Mouse (Mus musculus): ENCODE measurements at regions not wholly inside any gene's neighbourhood (a gene's known extent, or its start where the extent isn't known, plus 50 kb on each side); places are given as distances from the start of the nearest gene placed in this dataset.

DNA sequence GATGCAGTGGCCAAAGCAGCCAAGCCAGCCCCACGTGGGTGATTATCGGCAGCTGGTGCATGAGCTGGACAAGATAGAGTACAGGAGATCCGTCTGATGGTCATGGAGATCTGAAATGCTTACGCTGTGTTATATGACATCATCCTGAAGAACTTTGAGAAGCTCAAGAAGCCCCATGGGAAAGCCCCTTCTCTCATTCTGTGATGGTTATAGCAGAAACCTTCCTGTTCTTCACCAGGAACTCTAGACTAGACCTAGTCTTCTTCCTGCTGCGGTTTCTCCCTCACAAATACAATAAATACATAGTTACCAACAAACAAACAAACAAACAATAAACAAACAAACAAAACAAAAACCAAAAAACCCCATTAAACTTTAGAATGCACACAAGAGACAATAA, 220.7 kb upstream of the Ptger4 start:
- no peak overlapping the region for H3K9ac ChIP-seq
- H3K27me3 ChIP-seq: no peaks in the 10 kb centered on the region
- ATAC-seq (ENCODE audit: low FRiP score): no peak
- H3K36me3 ChIP-seq (replicated peaks): no peaks in the 10 kb centered on the region
- no peak overlapping the region for H3K27ac ChIP-seq
- WGBS: 87% methylated on average over 5 of the region's 5 CpGs
- no peaks in the 10 kb centered on the region for H3K9me3 ChIP-seq
- H3K4me1 ChIP-seq: no peaks in the 10 kb centered on the region
- H3K4me2 ChIP-seq: no peak overlapping the region
- no peak overlapping the region for H3K4me3 ChIP-seq (replicated peaks)

DNA sequence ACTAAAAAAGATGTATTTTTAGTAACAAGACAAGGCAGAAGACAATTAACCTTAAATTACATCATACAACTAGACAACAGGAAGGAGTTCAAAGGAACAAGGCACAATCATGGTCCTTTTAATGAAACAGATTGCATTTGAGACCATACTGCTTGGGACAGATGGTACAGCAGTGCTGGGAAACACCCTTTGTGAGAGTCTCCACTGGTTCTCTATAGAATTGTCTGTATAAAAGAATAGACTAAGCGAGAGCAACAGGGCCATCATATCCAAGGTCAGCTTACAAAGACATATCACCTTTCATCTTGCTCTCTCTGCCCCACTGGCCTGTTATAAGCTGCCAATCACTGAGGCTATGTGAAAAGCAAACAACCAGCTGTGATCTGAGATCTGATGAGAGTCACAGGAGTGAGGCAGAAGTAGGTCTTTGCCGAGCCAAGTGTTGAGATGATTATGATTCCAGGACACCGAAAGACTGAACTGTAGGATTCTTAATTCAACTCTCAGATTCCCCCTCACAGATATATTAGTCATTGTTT, 224.6 kb upstream of the Ptger4 start:
- ATAC-seq (ENCODE audit: low FRiP score): no peak
- H3K36me3 ChIP-seq (replicated peaks): no peaks in the 10 kb centered on the region
- 65% methylated on average over 3 of the region's 3 CpGs for WGBS

DNA sequence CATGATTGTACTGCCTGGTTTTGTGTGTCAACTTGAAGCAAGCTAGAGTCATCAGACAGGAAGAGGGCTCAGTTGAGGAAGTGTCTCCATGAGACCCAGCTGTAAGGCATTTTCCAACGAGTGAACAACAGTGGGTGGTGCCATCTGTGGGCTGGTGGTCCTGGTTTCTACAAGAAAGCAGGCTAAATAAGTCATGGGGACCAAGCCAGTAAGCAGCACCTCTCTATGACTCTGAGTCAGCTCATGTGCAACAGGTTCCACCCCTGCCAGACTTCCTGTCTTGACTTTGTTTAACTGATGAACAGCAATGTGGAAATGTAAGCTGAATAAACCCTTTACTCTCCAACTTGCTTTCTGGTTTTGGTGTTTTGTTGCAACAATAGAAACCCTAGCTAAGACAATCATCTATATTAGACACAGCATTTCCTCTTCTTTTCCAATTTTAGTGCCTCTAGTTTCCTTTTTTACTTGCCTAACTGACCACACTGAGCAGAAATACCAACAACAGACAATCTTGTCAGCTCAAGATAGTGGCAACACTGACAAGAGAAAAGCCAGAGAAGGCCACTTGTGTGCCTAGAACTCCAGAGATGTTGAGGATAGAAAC, 231.5 kb upstream of the Ptger4 start:
- no peaks in the 10 kb centered on the region for H3K27me3 ChIP-seq
- no peaks in the 10 kb centered on the region for H3K9me3 ChIP-seq
- WGBS: 59% methylated on average over 1 of the region's 1 CpGs
- H3K4me2 ChIP-seq: no peak overlapping the region
- no peaks in the 10 kb centered on the region for H3K36me3 ChIP-seq (replicated peaks)
- no peak overlapping the region for H3K9ac ChIP-seq
- no peak overlapping the region for H3K27ac ChIP-seq
- H3K4me1 ChIP-seq: no peaks in the 10 kb centered on the region
- no peak for ATAC-seq (ENCODE audit: low FRiP score)
- H3K4me3 ChIP-seq (replicated peaks): no peak overlapping the region

More for the DNA sequence above, 224.6 kb upstream of the Ptger4 start:
- Histone ChIP-seq H3K9ac (no peak overlapping the region), H3K27me3 (no peaks in the 10 kb centered on the region), H3K9me3 (no peaks in the 10 kb centered on the region), H3K4me2 (no peak overlapping the region), H3K4me3 (replicated peaks) (no peak overlapping the region), H3K27ac (no peak overlapping the region), H3K4me1 (no peaks in the 10 kb centered on the region)

DNA sequence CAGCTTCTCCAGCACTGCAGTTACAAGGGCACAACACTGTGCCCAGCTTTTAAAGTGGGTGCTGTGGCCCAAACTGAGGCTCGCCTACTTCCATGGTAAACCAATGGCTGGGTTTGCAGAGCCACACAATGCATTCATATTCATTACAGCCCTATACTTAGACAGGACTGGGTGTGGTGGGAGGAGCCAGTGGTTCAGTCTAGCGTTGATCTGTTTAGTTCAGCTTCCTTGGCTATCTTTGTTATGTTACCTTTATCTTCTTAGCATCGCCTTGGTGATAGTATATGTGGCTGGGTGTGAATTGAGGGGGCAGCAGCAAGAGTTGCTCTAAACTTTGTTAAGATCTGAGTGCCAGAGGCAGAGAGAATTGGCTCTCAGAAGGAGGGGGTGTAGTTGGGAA, 249.3 kb upstream of the Ptger4 start:
- no peak overlapping the region for H3K9ac ChIP-seq
- no peak overlapping the region for H3K27ac ChIP-seq
- no peak for ATAC-seq (ENCODE audit: low FRiP score)

DNA sequence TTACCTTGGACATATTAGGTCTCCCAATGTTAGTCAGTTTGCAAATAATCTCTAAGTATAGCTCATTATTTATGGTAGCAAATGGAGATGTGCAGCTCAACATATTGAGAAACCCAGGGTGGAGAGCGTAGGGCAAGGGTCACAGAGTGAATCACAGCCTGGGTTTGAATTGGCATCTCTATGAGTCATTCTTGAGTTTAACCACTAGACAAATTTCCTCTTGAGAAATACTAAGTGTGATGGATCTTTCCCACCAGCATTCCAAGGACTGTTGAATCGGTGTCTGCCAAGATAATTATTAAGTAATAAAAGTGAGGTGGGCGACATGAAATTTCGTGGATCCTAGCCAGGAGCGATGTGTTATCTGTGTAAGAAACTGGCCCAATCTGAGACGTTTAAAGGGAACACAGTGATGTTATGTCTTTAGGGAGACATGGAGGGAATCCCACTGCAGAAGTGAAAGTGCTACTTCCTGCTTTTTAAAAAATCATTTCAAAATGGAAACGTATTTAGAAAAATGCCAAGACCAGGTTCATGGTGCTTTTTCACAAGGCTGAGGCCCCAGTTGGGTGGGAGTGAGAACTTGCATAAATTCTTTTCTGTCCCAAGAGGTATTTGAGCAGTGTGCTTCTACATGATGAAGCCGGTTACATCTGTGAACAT, 251.3 kb upstream of the Ptger4 start:
- no peak for ATAC-seq (ENCODE audit: low FRiP score)
- Histone ChIP-seq H3K36me3 (replicated peaks) (no peaks in the 10 kb centered on the region), H3K27ac (no peak overlapping the region), H3K4me3 (replicated peaks) (no peak overlapping the region), H3K9ac (no peak overlapping the region), H3K27me3 (no peaks in the 10 kb centered on the region), H3K9me3 (no peaks in the 10 kb centered on the region), H3K4me2 (no peak overlapping the region), H3K4me1 (no peaks in the 10 kb centered on the region)
- WGBS: 89% methylated on average over 8 of the region's 8 CpGs

More for the DNA sequence above, 249.3 kb upstream of the Ptger4 start:
- WGBS: 73% methylated on average over 3 of the region's 3 CpGs
- Histone ChIP-seq H3K4me3 (replicated peaks) (no peak overlapping the region), H3K4me1 (no peaks in the 10 kb centered on the region), H3K9me3 (no peaks in the 10 kb centered on the region), H3K27me3 (no peaks in the 10 kb centered on the region), H3K36me3 (replicated peaks) (no peaks in the 10 kb centered on the region), H3K4me2 (no peak overlapping the region)

DNA sequence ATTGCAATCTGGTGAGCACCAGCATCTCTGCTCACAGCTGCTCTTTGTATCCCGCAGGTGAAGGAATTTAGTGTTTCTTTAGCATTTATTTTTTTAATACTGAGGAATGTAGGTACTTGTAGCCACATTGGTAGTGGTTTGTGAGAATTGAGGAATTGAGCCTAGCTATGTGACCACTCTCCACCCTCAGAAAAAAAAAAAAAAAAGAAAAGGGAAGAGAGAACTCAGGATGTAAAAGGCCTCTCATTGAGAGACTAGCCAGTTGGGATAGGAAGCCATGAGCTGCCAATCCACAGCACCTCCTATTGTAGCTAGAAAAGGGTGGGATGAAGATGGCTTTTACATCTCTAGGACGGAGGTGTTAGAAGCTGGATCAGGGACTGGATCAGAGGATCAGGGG, 252.0 kb upstream of the Ptger4 start:
- Histone ChIP-seq H3K4me2 (no peak overlapping the region), H3K4me3 (replicated peaks) (no peak overlapping the region)
- WGBS: 93% methylated on average over 2 of the region's 2 CpGs

DNA sequence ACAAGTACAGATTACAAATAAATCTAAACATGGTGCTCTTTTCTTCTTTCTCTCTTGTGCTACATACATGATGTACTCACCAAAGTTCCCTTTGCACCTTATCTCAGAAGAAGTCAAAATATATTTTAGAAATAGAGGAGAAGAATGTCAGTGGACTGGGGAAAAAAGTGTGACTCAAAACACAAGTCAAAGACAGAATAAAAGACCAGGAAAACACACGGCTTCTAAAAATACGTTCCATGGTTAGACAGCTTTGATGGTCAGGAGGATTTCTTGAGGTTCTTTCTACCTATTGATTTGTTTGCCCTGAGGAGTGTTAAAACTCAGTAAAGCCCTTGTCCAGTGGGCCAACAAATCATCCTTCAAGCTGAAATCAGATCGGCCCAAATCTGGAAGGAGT, 260.5 kb upstream of the Ptger4 start:
- no peak overlapping the region for H3K4me2 ChIP-seq
- no peak overlapping the region for H3K4me3 ChIP-seq (replicated peaks)
- no peaks in the 10 kb centered on the region for H3K36me3 ChIP-seq (replicated peaks)
- WGBS: 90% methylated on average over 3 of the region's 3 CpGs
- no peaks in the 10 kb centered on the region for H3K4me1 ChIP-seq
- H3K27ac ChIP-seq: no peak overlapping the region
- H3K9me3 ChIP-seq: no peaks in the 10 kb centered on the region
- no peak for ATAC-seq (ENCODE audit: low FRiP score)
- no peak overlapping the region for H3K9ac ChIP-seq
- H3K27me3 ChIP-seq: no peaks in the 10 kb centered on the region

More for the DNA sequence above, 252.0 kb upstream of the Ptger4 start:
- no peaks in the 10 kb centered on the region for H3K4me1 ChIP-seq
- no peak overlapping the region for H3K27ac ChIP-seq
- H3K27me3 ChIP-seq: no peaks in the 10 kb centered on the region
- H3K36me3 ChIP-seq (replicated peaks): no peaks in the 10 kb centered on the region
- ATAC-seq (ENCODE audit: low FRiP score): no peak
- no peak overlapping the region for H3K9ac ChIP-seq
- H3K9me3 ChIP-seq: no peaks in the 10 kb centered on the region

DNA sequence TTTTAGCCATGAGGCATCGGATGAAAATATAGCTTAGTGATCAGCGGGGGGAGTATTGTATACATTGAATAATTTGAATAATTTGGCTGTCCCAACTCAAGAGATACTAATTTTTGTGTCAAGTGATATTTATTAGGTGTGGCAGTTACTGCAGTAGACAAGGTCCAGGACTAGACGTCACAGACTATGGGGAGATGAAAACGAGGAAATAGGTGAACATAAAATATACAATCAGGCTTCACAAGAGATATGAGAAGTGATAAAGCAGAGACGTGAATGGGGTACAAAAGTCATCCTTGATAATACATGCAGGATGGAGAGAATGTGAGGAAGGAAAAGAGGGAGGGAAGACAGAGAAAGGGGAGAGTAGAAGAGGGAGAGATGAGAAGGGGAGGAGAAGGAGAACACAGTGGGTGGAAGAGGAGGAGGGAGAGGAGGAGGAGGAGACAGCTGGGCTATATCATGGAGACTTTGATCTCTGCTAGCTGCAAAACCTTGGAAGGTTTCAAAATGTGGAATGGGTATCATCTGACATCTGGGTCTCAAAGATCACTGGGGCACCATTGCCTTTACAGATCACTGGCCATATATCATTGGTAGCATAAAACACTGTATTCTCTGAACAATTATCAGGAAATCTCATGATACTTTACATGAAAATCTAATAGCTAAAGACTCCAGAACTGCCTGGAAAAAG, 263.0 kb upstream of the Ptger4 start:
- no peak overlapping the region for H3K4me2 ChIP-seq
- H3K9me3 ChIP-seq: no peaks in the 10 kb centered on the region
- no peaks in the 10 kb centered on the region for H3K27me3 ChIP-seq
- no peaks in the 10 kb centered on the region for H3K36me3 ChIP-seq (replicated peaks)
- WGBS: 92% methylated on average over 5 of the region's 5 CpGs
- ATAC-seq (ENCODE audit: low FRiP score): no peak
- no peaks in the 10 kb centered on the region for H3K4me1 ChIP-seq
- H3K9ac ChIP-seq: no peak overlapping the region
- no peak overlapping the region for H3K4me3 ChIP-seq (replicated peaks)
- H3K27ac ChIP-seq: no peak overlapping the region

DNA sequence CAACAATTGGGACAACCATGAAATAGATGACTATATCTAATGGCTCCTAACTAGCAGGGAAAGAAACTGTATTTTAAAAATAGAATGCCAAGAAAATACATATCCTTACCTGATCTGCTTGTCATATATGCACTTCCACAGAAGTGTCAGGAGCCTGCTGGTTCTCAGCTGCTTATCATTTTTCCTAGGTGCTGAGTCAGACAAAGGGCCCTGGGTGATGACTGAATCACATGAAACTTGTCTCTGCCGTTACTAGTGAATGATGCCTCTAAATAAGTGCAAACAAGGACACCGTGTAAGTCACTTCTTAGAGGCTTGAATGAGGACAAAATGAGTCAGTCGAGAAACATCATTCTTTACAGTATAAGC, 263.5 kb upstream of the Ptger4 start:
- no peak overlapping the region for H3K27ac ChIP-seq
- H3K36me3 ChIP-seq (replicated peaks): no peaks in the 10 kb centered on the region
- 83% methylated on average over 3 of the region's 3 CpGs for WGBS
- no peaks in the 10 kb centered on the region for H3K27me3 ChIP-seq
- no peak overlapping the region for H3K4me3 ChIP-seq (replicated peaks)
- no peak for ATAC-seq (ENCODE audit: low FRiP score)
- no peaks in the 10 kb centered on the region for H3K9me3 ChIP-seq
- H3K4me2 ChIP-seq: no peak overlapping the region
- no peaks in the 10 kb centered on the region for H3K4me1 ChIP-seq
- no peak overlapping the region for H3K9ac ChIP-seq

DNA sequence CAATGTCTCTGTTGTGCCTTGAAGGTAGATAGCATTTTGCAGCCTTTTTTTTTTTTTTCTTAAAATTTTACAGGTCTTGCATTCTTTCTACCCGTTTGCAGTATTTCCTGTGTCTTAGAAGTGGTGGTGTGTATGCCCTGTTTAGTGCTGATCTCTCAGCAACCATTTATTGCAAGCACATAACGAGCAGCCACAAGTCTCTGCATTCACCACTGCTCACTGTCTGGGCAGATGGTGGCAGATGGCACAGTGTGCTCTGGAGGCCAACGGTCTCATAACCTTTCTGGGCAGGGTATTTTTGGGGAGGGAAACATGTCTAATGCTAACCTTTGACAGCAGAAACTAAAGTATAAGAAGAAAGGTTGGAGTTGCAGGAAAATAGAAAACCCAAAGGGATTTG, 266.1 kb upstream of the Ptger4 start:
- Histone ChIP-seq H3K4me2 (no peak overlapping the region), H3K27me3 (no peaks in the 10 kb centered on the region), H3K4me1 (no peaks in the 10 kb centered on the region), H3K36me3 (replicated peaks) (no peaks in the 10 kb centered on the region), H3K27ac (no peak overlapping the region), H3K9me3 (no peaks in the 10 kb centered on the region), H3K4me3 (replicated peaks) (no peak overlapping the region), H3K9ac (no peak overlapping the region)
- ATAC-seq (ENCODE audit: low FRiP score): no peak
- WGBS: 58% methylated on average over 3 of the region's 3 CpGs

DNA sequence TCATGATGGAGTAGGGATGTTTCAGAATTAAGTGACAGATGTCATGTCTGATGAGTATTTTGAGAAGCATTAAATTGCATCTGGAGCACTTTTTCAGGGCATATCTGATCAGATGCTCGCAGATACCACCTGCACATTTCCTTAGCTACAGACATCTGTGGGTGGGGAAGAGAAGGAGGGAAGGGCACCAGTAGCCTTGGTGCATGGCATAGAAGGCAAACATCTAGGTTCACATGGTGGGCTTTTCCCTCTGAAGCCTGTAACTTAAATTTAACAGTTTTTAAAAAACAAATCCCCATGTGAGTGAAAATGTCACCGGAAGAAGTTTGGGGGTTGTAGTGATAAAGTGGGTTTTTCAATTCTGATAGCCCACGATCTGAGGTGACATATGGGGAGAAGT, 267.1 kb upstream of the Ptger4 start:
- Histone ChIP-seq H3K27me3 (no peaks in the 10 kb centered on the region), H3K9me3 (no peaks in the 10 kb centered on the region), H3K4me3 (replicated peaks) (no peak overlapping the region), H3K27ac (no peak overlapping the region), H3K9ac (no peak overlapping the region), H3K36me3 (replicated peaks) (no peaks in the 10 kb centered on the region), H3K4me1 (no peaks in the 10 kb centered on the region), H3K4me2 (no peak overlapping the region)
- ATAC-seq (ENCODE audit: low FRiP score): no peak
- 89% methylated on average over 3 of the region's 3 CpGs for WGBS

DNA sequence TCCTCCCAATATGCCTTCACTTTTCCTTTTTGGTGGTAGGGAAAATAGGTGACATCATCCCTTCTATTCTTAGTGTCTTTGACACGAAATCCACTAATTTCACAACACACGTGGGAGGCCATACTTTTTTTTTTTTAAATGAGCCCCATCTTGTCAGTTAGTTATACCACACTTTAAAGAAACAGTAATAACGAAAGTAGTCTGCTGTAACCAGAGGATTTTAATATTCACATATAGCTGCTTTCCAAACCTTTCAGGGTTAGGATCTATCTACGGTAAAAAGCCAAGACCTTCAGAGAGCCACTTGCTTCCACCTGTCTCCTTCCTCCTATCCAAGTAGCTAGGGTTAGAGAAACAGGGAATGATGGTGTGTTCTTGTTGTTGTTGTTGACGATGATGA, 268.6 kb upstream of the Ptger4 start:
- no peak overlapping the region for H3K4me3 ChIP-seq (replicated peaks)
- H3K9me3 ChIP-seq: no peaks in the 10 kb centered on the region
- H3K9ac ChIP-seq: no peak overlapping the region
- H3K4me1 ChIP-seq: no peaks in the 10 kb centered on the region
- no peak for ATAC-seq (ENCODE audit: low FRiP score)
- no peaks in the 10 kb centered on the region for H3K27me3 ChIP-seq
- no peak overlapping the region for H3K4me2 ChIP-seq
- H3K27ac ChIP-seq: no peak overlapping the region
- no peaks in the 10 kb centered on the region for H3K36me3 ChIP-seq (replicated peaks)
- WGBS: 88% methylated on average over 5 of the region's 5 CpGs

DNA sequence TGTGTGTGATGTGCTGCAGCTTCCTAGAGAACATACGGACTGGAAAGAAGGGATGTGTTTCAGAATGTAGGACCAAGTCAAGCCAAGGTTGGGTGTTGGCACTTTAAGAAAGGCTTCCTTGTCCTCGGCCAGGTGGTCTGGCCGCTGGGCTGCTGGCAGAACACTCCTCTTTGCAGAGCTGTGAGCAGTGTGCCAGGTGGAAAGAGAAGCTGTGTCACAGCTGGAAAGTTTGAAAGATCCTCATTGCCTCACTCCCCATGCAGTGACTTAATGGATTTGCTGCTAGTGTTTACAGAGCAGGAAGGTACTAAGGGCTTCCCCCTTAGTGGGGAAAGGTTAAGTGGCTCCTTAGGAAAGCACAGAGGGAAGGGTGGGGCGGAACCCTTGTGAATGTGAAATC, 269.2 kb upstream of the Ptger4 start:
- no peak overlapping the region for H3K4me3 ChIP-seq (replicated peaks)
- H3K4me2 ChIP-seq: no peak overlapping the region
- H3K27me3 ChIP-seq: no peaks in the 10 kb centered on the region
- no peak overlapping the region for H3K9ac ChIP-seq
- no peaks in the 10 kb centered on the region for H3K9me3 ChIP-seq
- no peaks in the 10 kb centered on the region for H3K36me3 ChIP-seq (replicated peaks)
- WGBS: 61% methylated on average over 4 of the region's 4 CpGs
- H3K4me1 ChIP-seq: no peaks in the 10 kb centered on the region
- no peak overlapping the region for H3K27ac ChIP-seq
- ATAC-seq (ENCODE audit: low FRiP score): no peak
